Mouse (Mus musculus) embryonic fibroblast, embryonic 13.5 days (primary cell): ENCODE data around the gene Prkci. TPM values are rescaled to one million over a fixed set of nuclear protein-coding genes. Genes with fewer than 3 reads are reported as not detected.
A peak's percentile ranks its signal among the peaks of the same experiment; 100 is the strongest.

ENCODE experiments used
- H3K27ac ChIP-seq: 2 replicates; pipeline ENCODE4 v1.5.1; 2012; ENCODE audit warnings: low read length, control low read depth, inconsistent platforms; ENCODE audit not compliant: insufficient read depth
- H3K4me1 ChIP-seq: 2 replicates; pipeline ENCODE4 v1.6.1; 2011; ENCODE audit warnings: low read length; ENCODE audit not compliant: control insufficient read depth, insufficient read depth
- H3K4me3 ChIP-seq: 2 replicates; pipeline ENCODE4 v1.5.1; 2011; ENCODE audit warnings: mild to moderate bottlenecking, control low read depth, low read length; ENCODE audit not compliant: insufficient read depth
- CTCF ChIP-seq: IDR thresholded peaks from 2 replicates; pipeline ENCODE4 v1.5.1; 2011; ENCODE audit warnings: mild to moderate bottlenecking, control low read depth, low read length, moderate library complexity, borderline replicate concordance; ENCODE audit not compliant: insufficient read depth
- POLR2A ChIP-seq: IDR thresholded peaks from 2 replicates; pipeline ENCODE4 v1.6.1; 2011; ENCODE audit warnings: low read depth, mild to moderate bottlenecking, control low read depth, low read length, moderate library complexity
- polyA plus RNA-seq: library from polyadenylated mRNA; stranded (reverse); fragments of >200 nt; gene quantifications from 2 replicates; pipeline ENCODE4 v1.2.4, GENCODE M21; 2011; ENCODE audit warnings: low read depth; ENCODE audit not compliant: missing spikeins, insufficient read length

Prkci gene
- polyA plus RNA-seq, 1 experiment: 110 TPM

- no peak overlapping the region for H3K4me3 ChIP-seq
- H3K4me1 ChIP-seq: no peaks in the 10 kb centered on the region
- H3K27ac ChIP-seq: no peak overlapping the region
- TF ChIP-seq CTCF (no peak), POLR2A (no peak)
These were observed 2.4 kb upstream of the Prkci start for GRCm38 (mm10) chr3:30993066-30993573.

GRCm38 (mm10) chr3:30994859-30995258 is 688 bp upstream of the Prkci start:
- H3K27ac ChIP-seq: peak overlapping the region; percentile 1; the same call in 1 of the 2 replicates
- H3K4me1 ChIP-seq: peaks cover 3% of the 10 kb centered on the region; the same call in 1 of the 2 replicates
- H3K4me3 ChIP-seq: peak overlapping the region; percentile 16; the same call in 1 of the 2 replicates
- TF ChIP-seq POLR2A (no peak), CTCF (no peak)

- H3K4me3 ChIP-seq: peak overlapping the region; percentile 94
- TF ChIP-seq POLR2A (0 out of 2 replicates have a peak, but pooled peaks have one; percentile 18), CTCF (no peak)
- H3K27ac ChIP-seq: peak overlapping the region; percentile 54
- peaks cover 8% of the 10 kb centered on the region for H3K4me1 ChIP-seq
These were observed 546 bp downstream of the Prkci start for GRCm38 (mm10) chr3:30995899-30996687.

GRCm38 (mm10) chr3:30996688-30997014 is 1.1 kb downstream of the Prkci start:
- peaks cover 13% of the 10 kb centered on the region for H3K4me1 ChIP-seq
- peak overlapping the region; percentile 54 for H3K27ac ChIP-seq

GRCm38 (mm10) chr3:30999401-31000017 is 4.0 kb downstream of the Prkci start:
- H3K27ac ChIP-seq: peak overlapping the region; percentile 84
- H3K4me3 ChIP-seq: no peak overlapping the region
- TF ChIP-seq POLR2A (no peak), CTCF (no peak)
- H3K4me1 ChIP-seq: peaks cover 13% of the 10 kb centered on the region

More at GRCm38 (mm10) chr3:30996688-30997014, 1.1 kb downstream of the Prkci start:
- peak overlapping the region; percentile 94 for H3K4me3 ChIP-seq
- TF ChIP-seq POLR2A: no peak
- TF ChIP-seq CTCF: no peak

GRCm38 (mm10) chr3:31000018-31000407 is 4.5 kb downstream of the Prkci start:
- peak overlapping the region; percentile 84 for H3K27ac ChIP-seq
- H3K4me1 ChIP-seq: peaks cover 18% of the 10 kb centered on the region
- H3K4me3 ChIP-seq: no peak overlapping the region
- no peak for TF ChIP-seq CTCF
- TF ChIP-seq POLR2A: no peak

- H3K27ac ChIP-seq: 0 out of 2 replicates have a peak overlapping the region, but pooled peaks have one; percentile 21
- no peak overlapping the region for H3K4me3 ChIP-seq
- peaks cover 21% of the 10 kb centered on the region for H3K4me1 ChIP-seq
- no peak for TF ChIP-seq CTCF
- no peak for TF ChIP-seq POLR2A
These were observed 5.6 kb downstream of the Prkci start for GRCm38 (mm10) chr3:31001048-31001676.

GRCm38 (mm10) chr3:31004320-31005209 is 9.0 kb downstream of the Prkci start:
- H3K4me3 ChIP-seq: no peak overlapping the region
- TF ChIP-seq POLR2A (no peak), CTCF (no peak)
- H3K4me1 ChIP-seq: peaks cover 20% of the 10 kb centered on the region
- H3K27ac ChIP-seq: no peak overlapping the region

GRCm38 (mm10) chr3:31014374-31014773 is 18.8 kb downstream of the Prkci start:
- H3K4me1 ChIP-seq: peaks cover 36% of the 10 kb centered on the region
- TF ChIP-seq POLR2A: no peak
- TF ChIP-seq CTCF: no peak
- no peak overlapping the region for H3K4me3 ChIP-seq
- H3K27ac ChIP-seq: no peak overlapping the region
